Mouse (Mus musculus) liver, postnatal 0 days (tissue): ENCODE measurements around the gene Sdccag8.

Source experiments
- CTCF ChIP-seq: sonication (generic); IDR thresholded peaks from 2 replicates; pipeline ENCODE4 v1.5.1; 2016; ENCODE audit warnings: antibody characterized with exemption, low read depth
- EP300 ChIP-seq: IDR thresholded peaks from 2 replicates; pipeline ENCODE4 v1.6.1; 2016; ENCODE audit warnings: antibody characterized with exemption, low read depth, mild to moderate bottlenecking

GRCm38 (mm10) chr1:177013776-177014175 lies 199.3 kb downstream of the Sdccag8 start:
- TF ChIP-seq CTCF (no peak), EP300 (no peak)
